Mouse (Mus musculus) spleen, adult 10 weeks (tissue): Measurements from ENCODE around the gene Cd300lb. TPM values are rescaled to one million over a fixed set of nuclear protein-coding genes. Genes with fewer than 3 reads are reported as not detected.

Source experiments
- polyA plus RNA-seq: library from polyadenylated mRNA; stranded (reverse); fragments of 350-450 nt; fragmentation: Illumina TruSeq; extraction: RNeasy Lipid Tissue Mini Kit (QIAGEN cat#74804); gene quantifications from one replicate; pipeline ENCODE4 v1.2.3, GENCODE M21; 2015; ENCODE audit warnings: low replicate concordance; ENCODE audit not compliant: insufficient read depth

Gene Cd300lb
- 9.6 TPM for polyA plus RNA-seq

GRCm38 (mm10) chr11:114934144-114934543, at the start of gene Cd300lb:
Gene Cd300lb, minus strand, starts transcription at chr11:114934386.

DNA sequence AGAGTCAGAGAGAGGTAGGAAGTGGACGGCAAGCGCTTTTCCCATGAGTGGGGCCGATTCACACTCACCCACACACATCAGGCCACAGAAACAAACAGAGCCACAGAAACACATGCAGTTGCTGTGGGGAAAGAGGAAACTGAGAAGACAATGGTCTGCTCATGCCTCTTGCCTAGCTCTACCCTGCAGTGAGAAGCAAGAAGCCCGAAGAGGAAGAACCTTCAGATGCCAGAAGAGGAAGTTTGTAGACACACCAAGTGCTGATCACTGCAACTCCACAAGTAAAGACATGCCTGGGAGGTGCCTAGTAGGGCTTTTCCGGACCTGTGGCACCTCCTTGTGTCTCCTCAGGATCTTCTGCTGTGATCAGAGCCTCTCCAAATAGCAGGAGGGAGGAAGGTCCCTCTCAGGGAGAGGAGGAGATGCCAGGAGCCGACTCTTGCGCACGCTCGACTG, 34.6 kb upstream of the Cd300lb start, which contains the start of gene Cd300c:
TSS of gene Cd300c (minus strand) at position 406 of the 456 bp plus-strand sequence.

DNA sequence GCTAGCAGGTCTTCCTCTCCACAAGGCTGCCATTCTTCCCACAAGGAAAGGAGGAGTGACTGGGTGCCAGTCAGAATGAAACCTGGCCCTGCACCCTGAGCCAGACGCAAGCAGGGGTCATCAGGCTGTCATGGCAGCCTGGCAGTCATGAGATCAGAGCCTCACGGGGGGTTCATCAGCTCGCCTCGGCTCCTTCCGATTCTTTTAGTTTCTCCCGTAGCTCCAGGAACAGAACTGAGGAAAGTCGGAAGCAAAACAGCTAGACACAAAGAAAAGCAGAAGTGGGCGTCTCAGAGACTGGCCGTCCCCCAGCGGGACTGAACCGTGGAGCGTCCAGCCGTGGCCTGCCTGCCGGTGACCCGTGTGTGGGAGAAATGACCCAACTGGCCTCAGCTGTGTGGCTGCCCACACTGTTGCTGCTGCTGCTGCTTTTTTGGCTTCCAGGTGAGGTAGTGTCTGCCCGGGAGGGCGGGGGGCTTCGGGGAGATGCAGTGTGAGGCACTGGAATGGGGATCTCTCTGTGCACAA, 44.1 kb downstream of the Cd300lb start, which contains the start of gene Cd300a:
TSS of gene Cd300a (plus strand) at position 51 of the 528 bp plus-strand sequence.

Other genes starting within 250 kb of the Cd300lb start
- gene Dnaic2, start 207.0 kb downstream of the Cd300lb start, polyA plus RNA-seq = 0.65 TPM
- gene Kif19a, start 169.0 kb downstream of the Cd300lb start, polyA plus RNA-seq = 1.8 TPM
- not detected for gene Btbd17, start 138.4 kb downstream of the Cd300lb start, polyA plus RNA-seq
- gene Gpr142, start 135.5 kb downstream of the Cd300lb start, polyA plus RNA-seq = not detected
- 4.4 TPM for gene Gprc5c, start 83.2 kb downstream of the Cd300lb start, polyA plus RNA-seq
- gene Cd300a, start 44.3 kb downstream of the Cd300lb start, polyA plus RNA-seq = 37.7 TPM
- gene Cd300c, start 34.8 kb upstream of the Cd300lb start, polyA plus RNA-seq = 7.7 TPM
- gene Cd300ld, start 55.5 kb upstream of the Cd300lb start, polyA plus RNA-seq = 12.6 TPM
- 52.5 TPM for gene Cd300c2, start 67.5 kb upstream of the Cd300lb start, polyA plus RNA-seq
- gene Cd300ld2, start 81.8 kb upstream of the Cd300lb start, polyA plus RNA-seq = not detected
- 0.65 TPM for gene Cd300ld4, start 92.6 kb upstream of the Cd300lb start, polyA plus RNA-seq
- gene Cd300ld5, start 103.4 kb upstream of the Cd300lb start, polyA plus RNA-seq = not detected
- gene Cd300ld3, start 114.0 kb upstream of the Cd300lb start, polyA plus RNA-seq = 11.1 TPM
- gene Cd300e, start 127.8 kb upstream of the Cd300lb start, polyA plus RNA-seq = 20.9 TPM
- gene Rab37, start 157.0 kb upstream of the Cd300lb start, polyA plus RNA-seq = 23.0 TPM
- 35.4 TPM for gene Cd300lf, start 199.6 kb upstream of the Cd300lb start, polyA plus RNA-seq
- 51.1 TPM for gene Slc9a3r1, start 229.0 kb upstream of the Cd300lb start, polyA plus RNA-seq